Mouse (Mus musculus) embryonic facial prominence, embryonic 11.5 days (tissue): Measurements from ENCODE around the gene Rasa2. TPM values are rescaled to one million over a fixed set of nuclear protein-coding genes. Genes with fewer than 3 reads are reported as not detected.

Experiments
- ATAC-seq: fragments of 200-750 bp; cut with Nextera tagmentation; replicated peaks from 2 replicates; pipeline ENCODE4 v1.8.0; 2017; ENCODE audit warnings: low read depth; ENCODE audit not compliant: insufficient number of reproducible peaks, low FRiP score, low TSS enrichment
- DNase-seq: peaks from one replicate; pipeline ENCODE4 v3.0.0-alpha.2; 2015; ENCODE audit warnings: low spot score
- H3K27ac ChIP-seq: fragments of 300-500 bp; sonication (generic); replicated peaks from 2 replicates; pipeline ENCODE4 v1.5.1; 2014; ENCODE audit warnings: mild to moderate bottlenecking, low read depth, low read length, control low read depth
- H3K27me3 ChIP-seq: fragments of 300-500 bp; sonication (generic); 2 replicates; pipeline ENCODE4 v1.6.1; 2014; ENCODE audit warnings: mild to moderate bottlenecking, low read length, moderate library complexity, mixed read lengths; ENCODE audit not compliant: control insufficient read depth, insufficient read depth
- H3K36me3 ChIP-seq: fragments of 300-500 bp; sonication (generic); replicated peaks from 2 replicates; pipeline ENCODE4 v1.6.1; 2014; ENCODE audit warnings: low read depth, mild to moderate bottlenecking, low read length, moderate library complexity, mixed read lengths; ENCODE audit not compliant: control insufficient read depth, insufficient read depth
- H3K4me1 ChIP-seq: fragments of 300-500 bp; sonication (generic); 2 replicates; pipeline ENCODE4 v1.6.1; 2014; ENCODE audit warnings: low read length, mixed read lengths; ENCODE audit not compliant: control insufficient read depth, insufficient read depth
- H3K4me2 ChIP-seq: fragments of 300-500 bp; sonication (generic); 2 replicates; pipeline ENCODE4 v1.6.1; 2014; ENCODE audit warnings: low read depth, mild to moderate bottlenecking, control low read depth, low read length, moderate library complexity
- H3K4me3 ChIP-seq: fragments of 300-500 bp; sonication (generic); 2 replicates; pipeline ENCODE4 v1.5.1; 2014; ENCODE audit warnings: low read depth, low read length, control low read depth
- H3K9ac ChIP-seq: fragments of 300-500 bp; sonication (generic); replicated peaks from 2 replicates; pipeline ENCODE4 v1.6.1; 2014; ENCODE audit warnings: mild to moderate bottlenecking, control low read depth, low read length
- H3K9me3 ChIP-seq: fragments of 300-500 bp; sonication (generic); replicated peaks from 2 replicates; pipeline ENCODE4 v1.6.1; 2016; ENCODE audit warnings: mild to moderate bottlenecking, low read length, inconsistent platforms, mixed read lengths; ENCODE audit not compliant: control insufficient read depth
- WGBS: fragments of 180-500 bp; shearing (Covaris S2); extraction: QIAGEN DNeasy Blood & Tissue Kit; methylation state at CpG from one replicate; pipeline ENCODE4 v1.1.7; 2014; 5-methylcytosine and 5-hydroxymethylcytosine counted together
- polyA plus RNA-seq: library from polyadenylated mRNA; unstranded; fragments of >200 nt; fragmentation: Nextera tagmentation; extraction: Ambion mirVana; gene quantifications from 2 replicates; pipeline ENCODE4 v1.2.1, GENCODE M21; 2014

Rasa2 gene
- polyA plus RNA-seq, 1 experiment from 2014 or later: 18.3 TPM

DNA sequence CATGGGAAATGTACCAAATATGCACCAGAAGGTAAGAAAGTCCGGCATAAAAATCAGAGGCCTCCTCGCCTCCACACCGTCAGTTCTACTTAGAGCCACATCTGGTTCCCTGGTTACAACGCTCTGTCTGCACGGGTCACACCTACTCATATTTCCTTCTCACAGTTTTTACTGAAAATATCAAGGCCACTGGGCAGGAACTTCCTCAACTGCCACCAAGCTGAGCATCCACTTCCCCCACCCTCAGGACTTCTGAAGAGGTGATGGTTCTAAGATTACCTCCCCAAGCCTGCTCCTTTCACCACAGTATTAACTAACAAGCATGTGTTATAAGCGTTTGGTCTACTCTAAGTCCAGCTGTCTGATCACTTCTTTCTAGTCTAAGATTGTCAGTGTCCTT lies 53.7 kb downstream of the Rasa2 start:
- Histone ChIP-seq H3K4me2 (no peak overlapping the region), H3K9ac (no peak overlapping the region), H3K27me3 (no peaks in the 10 kb centered on the region), H3K4me3 (no peak overlapping the region), H3K36me3 (no peaks in the 10 kb centered on the region), H3K27ac (no peak overlapping the region), H3K4me1 (no peaks in the 10 kb centered on the region), H3K9me3 (no peaks in the 10 kb centered on the region)
- no peak for ATAC-seq
- DNase-seq: peak; percentile 20
- 66% methylated on average over 6 of the region's 6 CpGs for WGBS

DNA sequence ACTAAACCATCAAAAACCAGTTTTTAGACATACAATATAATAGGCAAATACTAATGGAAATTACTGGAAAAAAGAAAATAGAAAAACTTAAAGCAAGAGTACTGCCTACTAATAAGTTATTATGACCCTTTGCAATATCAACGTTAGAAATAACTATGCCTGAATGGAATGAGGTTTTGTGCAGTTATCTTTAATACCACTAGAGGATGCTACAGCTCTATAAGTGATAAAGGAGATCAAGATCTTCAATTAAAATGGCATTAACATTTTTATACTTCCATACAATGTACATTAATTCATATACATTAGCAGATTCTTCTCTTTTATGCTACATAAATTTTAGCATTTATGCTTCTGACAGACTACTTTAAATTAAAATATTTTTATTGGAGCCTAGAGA lies 58.2 kb downstream of the Rasa2 start:
- H3K36me3 ChIP-seq: no peaks in the 10 kb centered on the region
- DNase-seq: peak; percentile 49
- no peak overlapping the region for H3K4me3 ChIP-seq
- no peaks in the 10 kb centered on the region for H3K27me3 ChIP-seq
- no peaks in the 10 kb centered on the region for H3K9me3 ChIP-seq
- H3K4me2 ChIP-seq: no peak overlapping the region
- WGBS: 22% methylated on average over 1 of the region's 1 CpGs
- ATAC-seq: no peak
- no peaks in the 10 kb centered on the region for H3K4me1 ChIP-seq
- no peak overlapping the region for H3K27ac ChIP-seq
- no peak overlapping the region for H3K9ac ChIP-seq

DNA sequence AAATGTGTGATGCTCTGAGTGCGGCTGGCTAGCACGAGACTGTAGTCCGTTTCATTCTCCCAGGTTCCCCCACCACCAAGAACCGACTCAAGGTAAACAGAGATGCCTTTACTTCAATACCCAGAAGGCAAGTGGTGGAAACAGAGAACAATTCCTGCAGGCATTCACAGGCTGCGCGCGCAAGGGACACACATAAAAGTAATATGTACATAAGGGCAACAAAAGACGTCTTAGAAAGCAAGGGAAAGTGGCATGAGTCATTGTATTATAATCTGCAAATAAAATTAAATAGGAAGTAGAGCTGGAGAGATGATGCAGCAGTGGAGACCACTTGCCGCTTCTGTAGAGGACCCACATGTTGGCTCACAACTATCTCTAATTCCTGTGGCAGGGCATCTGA lies 58.7 kb downstream of the Rasa2 start:
- 92% methylated on average over 9 of the region's 9 CpGs for WGBS
- Histone ChIP-seq H3K36me3 (no peaks in the 10 kb centered on the region), H3K9me3 (no peaks in the 10 kb centered on the region), H3K4me1 (no peaks in the 10 kb centered on the region), H3K9ac (no peak overlapping the region), H3K4me2 (no peak overlapping the region), H3K27ac (no peak overlapping the region), H3K4me3 (no peak overlapping the region), H3K27me3 (no peaks in the 10 kb centered on the region)
- ATAC-seq (no peak), DNase-seq (no peak)

DNA sequence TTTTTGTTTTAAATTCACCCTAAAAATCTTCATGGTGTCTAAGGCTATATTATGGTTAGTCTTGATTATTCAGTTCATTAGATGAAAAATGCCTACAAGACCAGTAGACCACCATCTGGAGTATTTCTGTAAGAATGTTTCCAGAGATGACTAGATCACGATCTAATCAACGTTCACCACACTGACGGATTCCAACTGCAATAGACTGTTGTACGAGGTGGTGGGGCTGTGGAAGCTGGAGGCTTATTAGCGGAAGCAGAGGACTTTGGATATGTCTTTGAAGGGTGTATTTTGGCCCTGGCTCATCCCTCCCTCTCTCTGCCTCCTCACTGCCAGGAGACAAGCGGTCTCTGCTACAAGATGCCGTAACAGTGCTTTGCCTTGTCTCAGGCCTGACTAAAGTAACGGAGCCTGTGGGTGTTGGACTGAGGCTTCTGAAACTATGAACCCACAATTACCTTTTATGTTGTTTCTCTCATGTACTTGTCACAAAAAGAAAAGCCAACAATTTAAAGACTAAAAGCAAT lies 64.9 kb downstream of the Rasa2 start:
- Histone ChIP-seq H3K9ac (no peak overlapping the region), H3K36me3 (no peaks in the 10 kb centered on the region), H3K4me2 (no peak overlapping the region), H3K27me3 (no peaks in the 10 kb centered on the region), H3K9me3 (no peaks in the 10 kb centered on the region), H3K4me3 (no peak overlapping the region), H3K27ac (no peak overlapping the region), H3K4me1 (no peaks in the 10 kb centered on the region)
- ATAC-seq (no peak), DNase-seq (no peak)
- WGBS: 91% methylated on average over 8 of the region's 8 CpGs

DNA sequence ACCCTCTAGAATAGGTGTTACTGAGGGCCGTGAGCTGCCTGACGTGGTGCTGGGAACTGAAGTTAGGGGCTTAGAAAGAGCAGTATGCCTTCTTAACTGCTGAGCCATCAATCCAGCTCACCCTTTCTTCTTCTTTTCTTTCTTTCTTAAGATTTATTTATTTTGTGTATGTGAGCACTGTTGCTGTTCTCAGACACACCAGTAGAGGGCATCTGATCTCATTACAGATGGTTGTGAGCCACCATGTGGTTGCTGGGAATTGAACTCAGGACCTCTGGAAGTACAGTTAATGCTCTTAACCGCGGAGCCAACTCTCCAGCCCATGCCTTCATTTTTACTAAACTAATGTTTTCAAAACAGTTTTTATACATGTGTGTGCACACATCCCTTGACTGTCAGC lies 67.9 kb downstream of the Rasa2 start:
- no peaks in the 10 kb centered on the region for H3K4me1 ChIP-seq
- no peak overlapping the region for H3K4me2 ChIP-seq
- DNase-seq (no peak), ATAC-seq (no peak)
- H3K9me3 ChIP-seq: no peaks in the 10 kb centered on the region
- no peak overlapping the region for H3K27ac ChIP-seq
- H3K27me3 ChIP-seq: no peaks in the 10 kb centered on the region
- no peak overlapping the region for H3K4me3 ChIP-seq
- WGBS: 92% methylated on average over 4 of the region's 4 CpGs
- H3K9ac ChIP-seq: no peak overlapping the region
- peaks cover 2% of the 10 kb centered on the region; the same call in 1 of the 2 replicates for H3K36me3 ChIP-seq

DNA sequence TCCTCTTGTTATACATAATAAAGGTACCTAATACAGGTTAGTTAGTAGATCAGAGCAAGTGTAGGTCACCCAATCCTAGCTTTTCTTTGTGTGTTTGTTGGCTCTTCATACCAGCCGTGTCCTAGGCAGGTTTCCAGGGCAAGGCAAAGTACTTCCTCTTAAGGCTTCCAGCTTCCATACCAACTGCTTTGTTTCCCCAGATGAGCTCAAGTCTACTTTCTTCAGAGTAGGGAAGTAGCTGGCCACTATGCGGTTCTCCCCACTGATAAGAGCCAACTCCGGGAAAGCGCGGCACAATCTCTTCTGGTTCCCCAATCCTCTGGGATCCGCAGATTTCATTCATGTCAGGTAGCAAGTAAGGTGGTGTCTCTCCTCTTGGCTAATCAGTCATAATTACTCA lies 72.3 kb downstream of the Rasa2 start:
- ATAC-seq: no peak
- H3K36me3 ChIP-seq: peaks cover 2% of the 10 kb centered on the region; the same call in 1 of the 2 replicates
- 95% methylated on average over 6 of the region's 6 CpGs for WGBS
- no peak overlapping the region for H3K27ac ChIP-seq
- no peak for DNase-seq
- H3K4me2 ChIP-seq: no peak overlapping the region
- no peaks in the 10 kb centered on the region for H3K4me1 ChIP-seq
- H3K27me3 ChIP-seq: no peaks in the 10 kb centered on the region
- H3K4me3 ChIP-seq: no peak overlapping the region
- no peak overlapping the region for H3K9ac ChIP-seq
- no peaks in the 10 kb centered on the region for H3K9me3 ChIP-seq

DNA sequence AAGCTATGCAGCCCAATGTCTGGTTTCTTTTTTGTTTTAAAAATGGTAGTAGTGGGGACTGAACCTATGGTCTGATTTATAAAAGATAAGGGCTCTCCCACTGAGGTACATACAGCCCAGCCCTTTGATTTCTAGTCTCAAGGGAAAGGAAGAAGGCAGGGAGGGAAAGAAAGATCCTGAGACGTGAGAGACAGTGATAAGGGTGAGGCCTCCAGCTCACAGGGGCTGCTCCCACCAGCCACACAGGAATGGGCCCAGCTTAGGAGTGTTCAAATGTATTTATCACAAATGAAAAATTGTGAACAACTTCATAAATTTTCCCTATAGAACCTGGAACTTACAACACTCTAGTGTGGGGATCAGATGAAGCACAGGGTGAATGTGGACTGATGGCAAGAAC lies 72.8 kb downstream of the Rasa2 start:
- WGBS: 71% methylated on average over 1 of the region's 1 CpGs
- peaks cover 2% of the 10 kb centered on the region; the same call in 1 of the 2 replicates for H3K36me3 ChIP-seq

DNA sequence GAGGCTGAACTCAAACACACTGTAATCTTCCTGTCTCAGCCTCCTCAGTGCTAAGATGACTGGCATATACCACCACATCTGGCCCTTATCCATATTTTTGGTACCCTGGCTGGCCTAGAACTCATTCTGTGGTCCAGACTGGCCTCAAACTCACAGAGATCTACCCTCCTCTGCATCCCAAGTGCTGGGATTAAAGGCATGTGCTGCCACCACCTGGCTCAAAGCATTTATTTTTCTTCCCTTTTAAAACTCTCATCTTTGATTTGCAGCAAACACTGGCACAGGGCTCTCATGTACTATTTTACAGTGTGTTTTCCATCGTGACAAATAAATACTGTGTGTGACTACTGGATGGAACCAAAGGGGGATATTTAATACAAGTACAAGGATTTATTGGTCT lies 77.3 kb downstream of the Rasa2 start:
- no peaks in the 10 kb centered on the region for H3K27me3 ChIP-seq
- no peaks in the 10 kb centered on the region; the same call in 1 of the 2 replicates for H3K36me3 ChIP-seq
- no peak overlapping the region for H3K4me3 ChIP-seq
- whole genome bisulfite sequencing: 89% methylated on average over 1 of the region's 1 CpGs
- H3K4me2 ChIP-seq: no peak overlapping the region
- no peaks in the 10 kb centered on the region for H3K9me3 ChIP-seq
- H3K27ac ChIP-seq: no peak overlapping the region
- no peaks in the 10 kb centered on the region for H3K4me1 ChIP-seq
- H3K9ac ChIP-seq: no peak overlapping the region
- ATAC-seq (no peak), DNase-seq (no peak)

More for the DNA sequence above, 72.8 kb downstream of the Rasa2 start:
- no peak overlapping the region for H3K9ac ChIP-seq
- no peak overlapping the region for H3K4me3 ChIP-seq
- no peaks in the 10 kb centered on the region for H3K4me1 ChIP-seq
- no peaks in the 10 kb centered on the region for H3K9me3 ChIP-seq
- ATAC-seq (no peak), DNase-seq (no peak)
- H3K4me2 ChIP-seq: no peak overlapping the region
- no peaks in the 10 kb centered on the region for H3K27me3 ChIP-seq
- H3K27ac ChIP-seq: no peak overlapping the region
